ENCODE assay signal across 7 mouse cellular contexts in genomic region chr8:83609086-83609485, GRCm38 (mm10). TPM values are rescaled to one million over a fixed set of nuclear protein-coding genes. Genes with fewer than 3 reads are reported as not detected.
DNase-seq lines count a peak whose midpoint lies in the region; ATAC-seq and TF ChIP-seq lines count a peak whose summit lies in the region.

No protein-coding gene starts in this region.

- peaks cover 24% of the 10 kb centered on the region for H3K36me3 ChIP-seq in lung, postnatal 0 days (ENCODE audit: insufficient read depth, low read length)
- H3K36me3 ChIP-seq in limb, embryonic 12.5 days, result peaks cover 43% of the 10 kb centered on the region
- H3K36me3 ChIP-seq in stomach, embryonic 14.5 days (ENCODE audit: control insufficient read depth, insufficient read depth, low read length), result peaks cover 37% of the 10 kb centered on the region

- H3K9ac ChIP-seq in lung, postnatal 0 days (replicated peaks; ENCODE audit: low read depth), result peak overlapping the region; percentile 94
- H3K9ac ChIP-seq in limb, embryonic 12.5 days (replicated peaks), result peak overlapping the region; percentile 88
- H3K9ac ChIP-seq in stomach, embryonic 14.5 days (replicated peaks; ENCODE audit: low read depth, low read length), result peak overlapping the region; percentile 84

- no peaks in the 10 kb centered on the region for H3K9me3 ChIP-seq in lung, postnatal 0 days (ENCODE audit: low read length)
- no peaks in the 10 kb centered on the region for H3K9me3 ChIP-seq in limb, embryonic 12.5 days
- no peaks in the 10 kb centered on the region for H3K9me3 ChIP-seq in stomach, embryonic 14.5 days (ENCODE audit: control insufficient read depth, low read depth, low read length)

- peak overlapping the region; percentile 99; the same call in 1 of the 2 replicates for H3K27ac ChIP-seq in lung, postnatal 0 days (ENCODE audit: low read length)
- H3K27ac ChIP-seq in embryonic fibroblast, embryonic 13.5 days (ENCODE audit: insufficient read depth, low read length), result peak overlapping the region; percentile 92
- peak overlapping the region; percentile 97; the same call in 1 of the 2 replicates for H3K27ac ChIP-seq in limb, embryonic 12.5 days
- H3K27ac ChIP-seq in stomach, embryonic 14.5 days (ENCODE audit: low read length), result peak overlapping the region; percentile 98

- H3K4me3 ChIP-seq in lung, postnatal 0 days (ENCODE audit: low read depth, low read length), result peak overlapping the region; percentile 75
- H3K4me3 ChIP-seq in embryonic fibroblast, embryonic 13.5 days (ENCODE audit: insufficient read depth, low read length), result peak overlapping the region; percentile 93
- peak overlapping the region; percentile 75 for H3K4me3 ChIP-seq in limb, embryonic 12.5 days (replicated peaks)
- H3K4me3 ChIP-seq in stomach, embryonic 14.5 days (ENCODE audit: low read depth, low read length), result peak overlapping the region; percentile 76

- ATAC-seq in lung, postnatal 0 days, result no peak
- no peak for ATAC-seq in limb, embryonic 12.5 days (ENCODE audit: insufficient number of reproducible peaks, insufficient read depth, low FRiP score, low TSS enrichment, low read depth)
- ATAC-seq in stomach, embryonic 14.5 days (ENCODE audit: insufficient number of reproducible peaks, insufficient read depth, low FRiP score, low read depth), result no peak

- 16% methylated on average over 9 of the region's 9 CpGs for WGBS in lung, postnatal 0 days
- WGBS in limb, embryonic 12.5 days, result 29% methylated on average over 9 of the region's 9 CpGs
- 28% methylated on average over 9 of the region's 9 CpGs for WGBS in stomach, embryonic 14.5 days

- no peak for DNase-seq in lung, postnatal 0 days (ENCODE audit: low spot score)
- DNase-seq in lung, postnatal 25 days (ENCODE audit: low spot score), result no peak
- DNase-seq in adrenal gland, adult 18-20 months (ENCODE audit: low spot score in 2 of 2), result no peak
- DNase-seq in adrenal gland, postnatal 10 days, result no peak

- H3K4me2 ChIP-seq in lung, postnatal 0 days (replicated peaks; ENCODE audit: low read depth, low read length), result peak overlapping the region; percentile 68
- peak overlapping the region; percentile 77 for H3K4me2 ChIP-seq in limb, embryonic 12.5 days
- H3K4me2 ChIP-seq in stomach, embryonic 14.5 days (replicated peaks; ENCODE audit: low read depth, low read length), result peak overlapping the region; percentile 95

- no peak for TF ChIP-seq EP300 in lung, postnatal 0 days (IDR thresholded peaks at IDR 0.05)

- no peak for TF ChIP-seq POLR2A in embryonic fibroblast, embryonic 13.5 days (IDR thresholded peaks at IDR 0.05; ENCODE audit: low read depth, low read length)

- no peaks in the 10 kb centered on the region for H3K27me3 ChIP-seq in lung, postnatal 0 days (replicated peaks; ENCODE audit: insufficient read depth, low read length)
- H3K27me3 ChIP-seq in limb, embryonic 12.5 days, result no peaks in the 10 kb centered on the region
- no peaks in the 10 kb centered on the region for H3K27me3 ChIP-seq in stomach, embryonic 14.5 days (ENCODE audit: control insufficient read depth, insufficient read depth, low read length)

- no peak for TF ChIP-seq CTCF in lung, postnatal 0 days (IDR thresholded peaks at IDR 0.05)
- TF ChIP-seq CTCF in embryonic fibroblast, embryonic 13.5 days (IDR thresholded peaks at IDR 0.05; ENCODE audit: borderline replicate concordance, insufficient read depth, low read length), result no peak

- peaks cover 8% of the 10 kb centered on the region for H3K4me1 ChIP-seq in lung, postnatal 0 days (ENCODE audit: insufficient read depth, low read depth, low read length)
- 0 out of 2 replicates have a peak, but pooled peaks cover 2% of the 10 kb centered on the region for H3K4me1 ChIP-seq in embryonic fibroblast, embryonic 13.5 days (ENCODE audit: control insufficient read depth, insufficient read depth, low read length)
- peaks cover 20% of the 10 kb centered on the region for H3K4me1 ChIP-seq in limb, embryonic 12.5 days (replicated peaks)
- peaks cover 14% of the 10 kb centered on the region for H3K4me1 ChIP-seq in stomach, embryonic 14.5 days (ENCODE audit: control insufficient read depth, insufficient read depth, low read length)

RNA-seq across cellular contexts. Expression of gene Dnajb1, which starts 1.1 kb away (rescaled TPM):
- polyA plus RNA-seq in lung, postnatal 0 days (2015; fragmentation: Nextera tagmentation; extraction: Ambion mirVana), result 34.3 and 43.6 TPM in 2 replicates
- polyA plus RNA-seq in embryonic fibroblast, embryonic 13.5 days (2011; ENCODE audit: insufficient read length, low read depth, missing spikeins), result 27.7 and 32.2 TPM in 2 replicates
- polyA plus RNA-seq in limb, embryonic 12.5 days (2016; fragmentation: Nextera tagmentation; extraction: Ambion mirVana), result 68.4 and 72.8 TPM in 2 replicates
- 59.5 and 59.6 TPM in 2 replicates for polyA plus RNA-seq in stomach, embryonic 14.5 days (2014; fragmentation: Nextera tagmentation; extraction: Ambion mirVana)
- 10 to 100 TPM; 75.9 to 83.0 TPM for total RNA-seq in adrenal gland, adult 18-20 months (2021)
- 10 to 100 TPM; 24.7 to 28.8 TPM for total RNA-seq in adrenal gland, postnatal 10 days (2021)

RNA-seq across cellular contexts. Expression of gene Tecr, which starts 1.3 kb away (rescaled TPM):
- polyA plus RNA-seq in lung, postnatal 0 days (2015; fragmentation: Nextera tagmentation; extraction: Ambion mirVana), result 273 and 293 TPM in 2 replicates
- polyA plus RNA-seq in embryonic fibroblast, embryonic 13.5 days (2011; ENCODE audit: insufficient read length, low read depth, missing spikeins), result 210 and 213 TPM in 2 replicates
- polyA plus RNA-seq in limb, embryonic 12.5 days (2016; fragmentation: Nextera tagmentation; extraction: Ambion mirVana), result 577 and 580 TPM in 2 replicates
- polyA plus RNA-seq in stomach, embryonic 14.5 days (2014; fragmentation: Nextera tagmentation; extraction: Ambion mirVana), result 629 and 635 TPM in 2 replicates
- 100 to 1,000 TPM; 498 to 523 TPM for total RNA-seq in adrenal gland, adult 18-20 months (2021)
- 100 to 1,000 TPM; 305 to 336 TPM for total RNA-seq in adrenal gland, postnatal 10 days (2021)

RNA-seq across cellular contexts. Expression of gene Ndufb7, which starts 42.6 kb away (rescaled TPM):
- polyA plus RNA-seq in lung, postnatal 0 days (2015; fragmentation: Nextera tagmentation; extraction: Ambion mirVana), result 258 and 286 TPM in 2 replicates
- polyA plus RNA-seq in embryonic fibroblast, embryonic 13.5 days (2011; ENCODE audit: insufficient read length, low read depth, missing spikeins), result 67.4 and 86.9 TPM in 2 replicates
- polyA plus RNA-seq in limb, embryonic 12.5 days (2016; fragmentation: Nextera tagmentation; extraction: Ambion mirVana), result 302 and 305 TPM in 2 replicates
- 325 and 345 TPM in 2 replicates for polyA plus RNA-seq in stomach, embryonic 14.5 days (2014; fragmentation: Nextera tagmentation; extraction: Ambion mirVana)
- total RNA-seq in adrenal gland, adult 18-20 months (2021), result 100 to 1,000 TPM; 220 to 282 TPM
- total RNA-seq in adrenal gland, postnatal 10 days (2021), result 100 to 1,000 TPM; 340 to 396 TPM

RNA-seq across cellular contexts. Expression of gene Gipc1, which starts 43.4 kb away (rescaled TPM):
- 123 and 134 TPM in 2 replicates for polyA plus RNA-seq in lung, postnatal 0 days (2015; fragmentation: Nextera tagmentation; extraction: Ambion mirVana)
- polyA plus RNA-seq in embryonic fibroblast, embryonic 13.5 days (2011; ENCODE audit: insufficient read length, low read depth, missing spikeins), result 47.4 and 63.3 TPM in 2 replicates
- polyA plus RNA-seq in limb, embryonic 12.5 days (2016; fragmentation: Nextera tagmentation; extraction: Ambion mirVana), result 179 and 185 TPM in 2 replicates
- 180 and 185 TPM in 2 replicates for polyA plus RNA-seq in stomach, embryonic 14.5 days (2014; fragmentation: Nextera tagmentation; extraction: Ambion mirVana)
- total RNA-seq in adrenal gland, adult 18-20 months (2021), result 10 to 100 TPM; 26.2 to 29.8 TPM
- 10 to 100 TPM; 51.4 to 52.5 TPM for total RNA-seq in adrenal gland, postnatal 10 days (2021)

RNA-seq across cellular contexts. Expression of gene Ptger1, which starts 57.4 kb away (rescaled TPM):
- polyA plus RNA-seq in lung, postnatal 0 days (2015; fragmentation: Nextera tagmentation; extraction: Ambion mirVana), result 1.3 and 1.4 TPM in 2 replicates
- 2.1 and 2.4 TPM in 2 replicates for polyA plus RNA-seq in embryonic fibroblast, embryonic 13.5 days (2011; ENCODE audit: insufficient read length, low read depth, missing spikeins)
- polyA plus RNA-seq in limb, embryonic 12.5 days (2016; fragmentation: Nextera tagmentation; extraction: Ambion mirVana), result 0.63 and 0.90 TPM in 2 replicates
- 3.1 and 5.4 TPM in 2 replicates for polyA plus RNA-seq in stomach, embryonic 14.5 days (2014; fragmentation: Nextera tagmentation; extraction: Ambion mirVana)
- under 1 TPM; 0.45 to 0.99 TPM for total RNA-seq in adrenal gland, adult 18-20 months (2021)
- 1 to 10 TPM in 1 of 2 experiments, under 1 TPM in 1; 0.75 to 1.4 TPM for total RNA-seq in adrenal gland, postnatal 10 days (2021)
